ENCODE assay signal across 19 mouse cellular contexts in genomic region chrX:135928588-135928987, GRCm38 (mm10).
DNase-seq lines count a peak whose midpoint lies in the region; ATAC-seq and TF ChIP-seq lines count a peak whose summit lies in the region.
"Had no signal": no experiment of that assay in that cellular context is flagged by ENCODE, and none has a peak within 500 bp of the region (broad histone marks: within the 10 kb centered on the region; RNA-seq: fewer than 3 reads in every experiment).

No protein-coding gene starts in this region.

- no peak overlapping the region for H3K4me3 ChIP-seq in forebrain, embryonic 14.5 days (ENCODE audit: low read depth, low read length)
- no peak overlapping the region for H3K4me3 ChIP-seq in forebrain, embryonic 13.5 days
- no peak overlapping the region for H3K4me3 ChIP-seq in forebrain, postnatal 0 days (ENCODE audit: low read depth, low read length)
- no peak overlapping the region for H3K4me3 ChIP-seq in forebrain, embryonic 10.5 days
- H3K4me3 ChIP-seq: embryonic facial prominence, embryonic 13.5 days; embryonic facial prominence, embryonic 15.5 days; erythroblast, embryonic 14.5 days had no signal

- intact Hi-C loops in left cerebral cortex, postnatal 36 days (cut with DNase I) = no loop called here

- no peak overlapping the region for H3K4me2 ChIP-seq in forebrain, embryonic 14.5 days (ENCODE audit: low read length)
- no peak overlapping the region for H3K4me2 ChIP-seq in forebrain, embryonic 13.5 days
- H3K4me2 ChIP-seq in forebrain, postnatal 0 days (ENCODE audit: low read depth) = no peak overlapping the region
- H3K4me2 ChIP-seq: embryonic facial prominence, embryonic 13.5 days; embryonic facial prominence, embryonic 15.5 days had no signal

- H3K9ac ChIP-seq in forebrain, embryonic 14.5 days (ENCODE audit: low read length) = no peak overlapping the region
- H3K9ac ChIP-seq in forebrain, embryonic 13.5 days = no peak overlapping the region
- H3K9ac ChIP-seq in forebrain, postnatal 0 days = no peak overlapping the region
- H3K9ac ChIP-seq: embryonic facial prominence, embryonic 13.5 days; embryonic facial prominence, embryonic 15.5 days had no signal

- no peaks in the 10 kb centered on the region for H3K36me3 ChIP-seq in forebrain, embryonic 14.5 days (ENCODE audit: control insufficient read depth, insufficient read depth, low read length)
- H3K36me3 ChIP-seq in forebrain, embryonic 13.5 days (ENCODE audit: poor library complexity, severe bottlenecking) = no peaks in the 10 kb centered on the region
- no peaks in the 10 kb centered on the region for H3K36me3 ChIP-seq in forebrain, postnatal 0 days (ENCODE audit: insufficient read depth)
- H3K36me3 ChIP-seq in forebrain, embryonic 10.5 days (replicated peaks) = no peaks in the 10 kb centered on the region
- H3K36me3 ChIP-seq: embryonic facial prominence, embryonic 13.5 days; embryonic facial prominence, embryonic 15.5 days had no signal

- no peaks in the 10 kb centered on the region for H3K27me3 ChIP-seq in forebrain, embryonic 14.5 days (replicated peaks; ENCODE audit: control insufficient read depth, insufficient read depth, low read length)
- H3K27me3 ChIP-seq in forebrain, embryonic 13.5 days = no peaks in the 10 kb centered on the region
- H3K27me3 ChIP-seq in forebrain, postnatal 0 days (ENCODE audit: insufficient read depth, low read length) = no peaks in the 10 kb centered on the region
- H3K27me3 ChIP-seq in forebrain, embryonic 10.5 days (ENCODE audit: poor library complexity, severe bottlenecking) = 0 out of 2 replicates have a peak, but pooled peaks cover 6% of the 10 kb centered on the region
- H3K27me3 ChIP-seq: embryonic facial prominence, embryonic 15.5 days had no signal

- no peak for TF ChIP-seq POLR2A in brain, embryonic 14.5 days (IDR thresholded peaks at IDR 0.05; ENCODE audit: borderline replicate concordance, extremely low read depth, insufficient read depth, insufficient read length, poor library complexity, severe bottlenecking)

- no peaks in the 10 kb centered on the region for H3K4me1 ChIP-seq in forebrain, embryonic 14.5 days (ENCODE audit: control insufficient read depth, insufficient read depth, low read length)
- no peaks in the 10 kb centered on the region for H3K4me1 ChIP-seq in forebrain, embryonic 13.5 days
- no peaks in the 10 kb centered on the region for H3K4me1 ChIP-seq in forebrain, postnatal 0 days (ENCODE audit: insufficient read depth)
- no peaks in the 10 kb centered on the region for H3K4me1 ChIP-seq in forebrain, embryonic 10.5 days
- H3K4me1 ChIP-seq: embryonic facial prominence, embryonic 13.5 days; embryonic facial prominence, embryonic 15.5 days had no signal

- peak; percentile 66 for DNase-seq in forebrain, embryonic 14.5 days (ENCODE audit: low spot score)
- DNase-seq in forebrain, postnatal 0 days = peak; percentile 4
- DNase-seq in forebrain, embryonic 10.5 days (ENCODE audit: extremely low spot score, low spot score) = no peak
- DNase-seq in brain, embryonic 14.5 days (ENCODE audit: low read depth) = peak; percentile 58
- DNase-seq in kidney, postnatal 36 days = no peak
- no peak for DNase-seq in left cerebral cortex, postnatal 36 days (ENCODE audit: low spot score in 2 of 2)
- DNase-seq: adrenal gland, adult 2 months; adrenal gland, postnatal 10 days; adrenal gland, postnatal 25 days; cerebellum, adult 11-12 months; cerebellum, adult 2 months; cerebellum, adult 9-11 months; cerebellum, postnatal 14 days; cerebellum, postnatal 36 days; embryo, embryonic 11 days had no signal

- H3K9me3 ChIP-seq in forebrain, embryonic 14.5 days (replicated peaks; ENCODE audit: control insufficient read depth, low read length) = no peaks in the 10 kb centered on the region
- H3K9me3 ChIP-seq in forebrain, embryonic 13.5 days (replicated peaks) = no peaks in the 10 kb centered on the region
- H3K9me3 ChIP-seq in forebrain, postnatal 0 days (ENCODE audit: low read length) = no peaks in the 10 kb centered on the region
- no peaks in the 10 kb centered on the region for H3K9me3 ChIP-seq in forebrain, embryonic 10.5 days
- H3K9me3 ChIP-seq: embryonic facial prominence, embryonic 13.5 days; embryonic facial prominence, embryonic 15.5 days had no signal

- TF ChIP-seq CTCF in forebrain, postnatal 0 days (IDR thresholded peaks at IDR 0.05; ENCODE audit: low read depth) = no peak
- no peak for TF ChIP-seq CTCF in brain, embryonic 14.5 days (IDR thresholded peaks at IDR 0.05; ENCODE audit: borderline replicate concordance, extremely low read depth, insufficient read depth, insufficient read length)

- H3K27ac ChIP-seq in forebrain, embryonic 14.5 days (ENCODE audit: low read depth, low read length) = no peak overlapping the region
- H3K27ac ChIP-seq in forebrain, embryonic 13.5 days = no peak overlapping the region
- no peak overlapping the region for H3K27ac ChIP-seq in forebrain, postnatal 0 days (ENCODE audit: low read depth, low read length)
- H3K27ac ChIP-seq in forebrain, embryonic 10.5 days = no peak overlapping the region
- H3K27ac ChIP-seq: embryonic facial prominence, embryonic 13.5 days; embryonic facial prominence, embryonic 15.5 days had no signal

- no peak for ATAC-seq in forebrain, embryonic 14.5 days
- ATAC-seq in forebrain, embryonic 13.5 days = no peak; the same call in 1 of the 2 replicates
- ATAC-seq in forebrain, postnatal 0 days = peak; percentile 47; the same call in 1 of the 2 replicates

Comparison
In these comparisons a context has a peak if more than half of its experiments do, and no peak if none do; other contexts are left out.
1. DNase-seq: peak in forebrain, embryonic 14.5 days (single experiment), forebrain, postnatal 0 days (single experiment) and brain, embryonic 14.5 days (single experiment); none in forebrain, embryonic 10.5 days (single experiment), kidney, postnatal 36 days (0 of 2) and left cerebral cortex, postnatal 36 days (0 of 2).